Mouse (Mus musculus): ENCODE results near the gene Nme7. TPM values are rescaled to one million over a fixed set of nuclear protein-coding genes. Genes with fewer than 3 reads are reported as not detected.

Gene Nme7
- 40.6 and 46.1 TPM in 2 replicates for polyA plus RNA-seq (2016; fragmentation: Nextera tagmentation; extraction: Ambion mirVana)

- Histone ChIP-seq H3K9me3 (no peaks in the 10 kb centered on the region), H3K36me3 (replicated peaks) (peaks cover 57% of the 10 kb centered on the region), H3K4me1 (peaks cover 14% of the 10 kb centered on the region), H3K27me3 (replicated peaks; ENCODE audit: low read depth, poor library complexity, severe bottlenecking) (no peaks in the 10 kb centered on the region), H3K27ac (replicated peaks) (no peak within 1 kb of the TSS), H3K4me3 (no peak within 1 kb of the TSS)
- DNase-seq (ENCODE audit: low spot score) = no peak
- 87% methylated on average over 5 of the region's 5 CpGs for WGBS
These were observed at the start of gene Nme7 for GRCm38 (mm10) chr1:164303821-164304220. Nme7 (plus strand) TSS chr1:164304121.

- Histone ChIP-seq H3K36me3 (replicated peaks) (peaks cover 9% of the 10 kb centered on the region), H3K4me3 (no peak overlapping the region), H3K4me1 (peaks cover 13% of the 10 kb centered on the region), H3K9me3 (no peaks in the 10 kb centered on the region), H3K27me3 (replicated peaks; ENCODE audit: low read depth, poor library complexity, severe bottlenecking) (peaks cover 18% of the 10 kb centered on the region), H3K27ac (replicated peaks) (no peak overlapping the region)
- 80% methylated on average over 3 of the region's 3 CpGs for WGBS
- DNase-seq (ENCODE audit: low spot score) = no peak
These were observed 49.1 kb upstream of the Nme7 start for GRCm38 (mm10) chr1:164254836-164255235.

- WGBS = 85% methylated on average over 16 of the region's 16 CpGs
- H3K27me3 ChIP-seq (replicated peaks; ENCODE audit: low read depth, poor library complexity, severe bottlenecking) = no peaks in the 10 kb centered on the region
- no peak overlapping the region for H3K27ac ChIP-seq (replicated peaks)
- H3K4me1 ChIP-seq = no peaks in the 10 kb centered on the region
- no peaks in the 10 kb centered on the region for H3K9me3 ChIP-seq
- H3K4me3 ChIP-seq = no peak overlapping the region
- DNase-seq (ENCODE audit: low spot score) = no peak
- peaks cover 44% of the 10 kb centered on the region for H3K36me3 ChIP-seq (replicated peaks)
These were observed 43.5 kb upstream of the Nme7 start for GRCm38 (mm10) chr1:164260171-164261028.

- peaks cover 48% of the 10 kb centered on the region for H3K36me3 ChIP-seq (replicated peaks)
- H3K27ac ChIP-seq (replicated peaks) = no peak overlapping the region
- H3K4me3 ChIP-seq = no peak overlapping the region
- no peaks in the 10 kb centered on the region for H3K27me3 ChIP-seq (replicated peaks; ENCODE audit: low read depth, poor library complexity, severe bottlenecking)
- no peaks in the 10 kb centered on the region for H3K9me3 ChIP-seq
- no peak for DNase-seq (ENCODE audit: low spot score)
- no peaks in the 10 kb centered on the region for H3K4me1 ChIP-seq
- 91% methylated on average over 7 of the region's 7 CpGs for WGBS
These were observed 42.4 kb upstream of the Nme7 start for GRCm38 (mm10) chr1:164261553-164261952.

- Histone ChIP-seq H3K27me3 (replicated peaks; ENCODE audit: low read depth, poor library complexity, severe bottlenecking) (no peaks in the 10 kb centered on the region), H3K9me3 (no peaks in the 10 kb centered on the region), H3K4me1 (peaks cover 27% of the 10 kb centered on the region), H3K27ac (replicated peaks) (no peak overlapping the region), H3K36me3 (replicated peaks) (0 out of 2 replicates have a peak, but pooled peaks cover 6% of the 10 kb centered on the region), H3K4me3 (no peak overlapping the region)
- no peak for DNase-seq (ENCODE audit: low spot score)
- WGBS = 85% methylated on average over 7 of the region's 7 CpGs
These were observed 33.0 kb upstream of the Nme7 start for GRCm38 (mm10) chr1:164270941-164271340.

GRCm38 (mm10) chr1:164273659-164274058, 30.3 kb upstream of the Nme7 start:
- peaks cover 27% of the 10 kb centered on the region for H3K4me1 ChIP-seq
- H3K4me3 ChIP-seq = no peak overlapping the region
- H3K27me3 ChIP-seq (replicated peaks; ENCODE audit: low read depth, poor library complexity, severe bottlenecking) = no peaks in the 10 kb centered on the region
- no peaks in the 10 kb centered on the region for H3K36me3 ChIP-seq (replicated peaks)
- WGBS = 30% methylated on average over 6 of the region's 6 CpGs
- DNase-seq (ENCODE audit: low spot score) = peak; percentile 32
- H3K27ac ChIP-seq (replicated peaks) = no peak overlapping the region
- H3K9me3 ChIP-seq = no peaks in the 10 kb centered on the region

- Histone ChIP-seq H3K36me3 (replicated peaks) (no peaks in the 10 kb centered on the region), H3K4me1 (peaks cover 27% of the 10 kb centered on the region), H3K27ac (replicated peaks) (peak within 1 kb of the TSS; percentile 83), H3K27me3 (replicated peaks; ENCODE audit: low read depth, poor library complexity, severe bottlenecking) (no peaks in the 10 kb centered on the region), H3K9me3 (no peaks in the 10 kb centered on the region), H3K4me3 (peak within 1 kb of the TSS; percentile 78)
- peak; percentile 94 for DNase-seq (ENCODE audit: low spot score)
- under 1% methylated on average over 31 of the region's 31 CpGs for WGBS
These were observed 28.4 kb upstream of the Nme7 start, which contains the start of gene Ccdc181 for GRCm38 (mm10) chr1:164275455-164275954. Ccdc181 (plus strand) TSS chr1:164275585.

- Histone ChIP-seq H3K9me3 (no peaks in the 10 kb centered on the region), H3K27ac (replicated peaks) (no peak overlapping the region), H3K27me3 (replicated peaks; ENCODE audit: low read depth, poor library complexity, severe bottlenecking) (no peaks in the 10 kb centered on the region), H3K36me3 (replicated peaks) (no peaks in the 10 kb centered on the region), H3K4me3 (no peak overlapping the region), H3K4me1 (peaks cover 27% of the 10 kb centered on the region)
- 88% methylated on average over 3 of the region's 3 CpGs for WGBS
- no peak for DNase-seq (ENCODE audit: low spot score)
These were observed 27.4 kb upstream of the Nme7 start for GRCm38 (mm10) chr1:164276552-164276951.

- Histone ChIP-seq H3K36me3 (replicated peaks) (no peaks in the 10 kb centered on the region), H3K27ac (replicated peaks) (no peak overlapping the region), H3K27me3 (replicated peaks; ENCODE audit: low read depth, poor library complexity, severe bottlenecking) (no peaks in the 10 kb centered on the region), H3K9me3 (no peaks in the 10 kb centered on the region), H3K4me1 (peaks cover 14% of the 10 kb centered on the region), H3K4me3 (no peak overlapping the region)
- DNase-seq (ENCODE audit: low spot score) = no peak
- WGBS = 71% methylated on average over 4 of the region's 4 CpGs
These were observed 24.6 kb upstream of the Nme7 start for GRCm38 (mm10) chr1:164279332-164279731.

- no peak overlapping the region for H3K27ac ChIP-seq (replicated peaks)
- WGBS = 86% methylated on average over 3 of the region's 3 CpGs
These were observed 19.9 kb upstream of the Nme7 start for GRCm38 (mm10) chr1:164284007-164284406.

GRCm38 (mm10) chr1:164287406-164287805, 16.5 kb upstream of the Nme7 start:
- Histone ChIP-seq H3K4me3 (no peak overlapping the region), H3K27me3 (replicated peaks; ENCODE audit: low read depth, poor library complexity, severe bottlenecking) (no peaks in the 10 kb centered on the region), H3K27ac (replicated peaks) (no peak overlapping the region), H3K4me1 (no peaks in the 10 kb centered on the region), H3K36me3 (replicated peaks) (peaks cover 23% of the 10 kb centered on the region), H3K9me3 (no peaks in the 10 kb centered on the region)
- no peak for DNase-seq (ENCODE audit: low spot score)
- WGBS = 58% methylated on average over 15 of the region's 15 CpGs

More at GRCm38 (mm10) chr1:164284007-164284406, 19.9 kb upstream of the Nme7 start:
- no peaks in the 10 kb centered on the region for H3K27me3 ChIP-seq (replicated peaks; ENCODE audit: low read depth, poor library complexity, severe bottlenecking)
- no peaks in the 10 kb centered on the region for H3K4me1 ChIP-seq
- H3K9me3 ChIP-seq = no peaks in the 10 kb centered on the region
- H3K36me3 ChIP-seq (replicated peaks) = no peaks in the 10 kb centered on the region
- no peak overlapping the region for H3K4me3 ChIP-seq
- no peak for DNase-seq (ENCODE audit: low spot score)

GRCm38 (mm10) chr1:164292040-164292439, 11.9 kb upstream of the Nme7 start:
- Histone ChIP-seq H3K4me3 (no peak overlapping the region), H3K27me3 (replicated peaks; ENCODE audit: low read depth, poor library complexity, severe bottlenecking) (no peaks in the 10 kb centered on the region), H3K27ac (replicated peaks) (no peak overlapping the region), H3K4me1 (no peaks in the 10 kb centered on the region), H3K9me3 (no peaks in the 10 kb centered on the region), H3K36me3 (replicated peaks) (peaks cover 64% of the 10 kb centered on the region)
- DNase-seq (ENCODE audit: low spot score) = no peak
- WGBS = 91% methylated on average over 5 of the region's 5 CpGs

- no peak for DNase-seq (ENCODE audit: low spot score)
- peaks cover 85% of the 10 kb centered on the region for H3K36me3 ChIP-seq (replicated peaks)
- no peak overlapping the region for H3K4me3 ChIP-seq
- H3K9me3 ChIP-seq = no peaks in the 10 kb centered on the region
- no peaks in the 10 kb centered on the region for H3K4me1 ChIP-seq
- H3K27me3 ChIP-seq (replicated peaks; ENCODE audit: low read depth, poor library complexity, severe bottlenecking) = no peaks in the 10 kb centered on the region
- WGBS = 92% methylated on average over 6 of the region's 6 CpGs
- H3K27ac ChIP-seq (replicated peaks) = no peak overlapping the region
These were observed 9.8 kb upstream of the Nme7 start for GRCm38 (mm10) chr1:164294071-164294470.

Data from embryonic facial prominence, embryonic 10.5 days (tissue).